Mouse (Mus musculus): ENCODE measurements around the gene Hmcn1.

- TF ChIP-seq CTCF (IDR thresholded peaks at IDR 0.05; ENCODE audit: borderline replicate concordance, insufficient read depth, low read depth, low read length) (no peak), POLR2A (IDR thresholded peaks at IDR 0.05; ENCODE audit: borderline replicate concordance, insufficient read depth, low read length) (no peak)
Measured at GRCm38 (mm10) chr1:150833448-150833847, 159.8 kb downstream of the Hmcn1 start.
